Mouse (Mus musculus): Measurements from ENCODE around the gene Pard3b. TPM values are rescaled to one million over a fixed set of nuclear protein-coding genes. Genes with fewer than 3 reads are reported as not detected.

The Pard3b gene
- polyA plus RNA-seq, 1 experiment: 3.4 TPM

DNA sequence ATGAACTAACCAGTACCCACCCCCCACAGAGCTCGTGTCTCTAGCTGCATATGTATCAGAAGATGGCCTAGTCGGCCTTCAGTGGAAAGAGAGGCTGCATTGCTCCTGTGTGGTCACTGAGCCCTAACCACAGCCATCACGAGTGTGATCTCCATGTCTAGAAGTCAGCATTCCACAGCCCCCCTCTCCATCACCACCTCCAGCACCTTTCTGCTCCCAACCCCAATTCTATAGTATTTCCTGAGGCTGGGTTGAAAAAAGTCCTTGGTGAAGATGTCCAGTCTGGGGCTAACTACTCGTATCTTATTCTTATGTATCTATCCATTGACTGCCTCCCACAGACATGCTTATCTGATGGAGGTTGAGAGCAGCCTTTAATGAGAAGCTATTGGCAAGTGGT, 509.5 kb downstream of the Pard3b start:
- no peak overlapping the region for H3K27ac ChIP-seq (ENCODE audit: insufficient read depth, low read depth, low read length)
- H3K4me1 ChIP-seq (ENCODE audit: control insufficient read depth, insufficient read depth, low read length): no peaks in the 10 kb centered on the region
- H3K27me3 ChIP-seq (replicated peaks; ENCODE audit: control insufficient read depth, insufficient read depth, low read length): no peaks in the 10 kb centered on the region
- no peaks in the 10 kb centered on the region for H3K36me3 ChIP-seq (ENCODE audit: control insufficient read depth, insufficient read depth, low read length)
- H3K4me3 ChIP-seq (ENCODE audit: insufficient read depth, low read depth, low read length): no peak overlapping the region
- no peak for DNase-seq
- TF ChIP-seq POLR2A (IDR thresholded peaks at IDR 0.05; ENCODE audit: low read depth, low read length): no peak
- no peak for TF ChIP-seq CTCF (conservative IDR thresholded peaks at IDR 0.05; ENCODE audit: insufficient read depth, insufficient read length, low read depth, low read length)
- 87% methylated on average over 4 of the region's 4 CpGs for WGBS

DNA sequence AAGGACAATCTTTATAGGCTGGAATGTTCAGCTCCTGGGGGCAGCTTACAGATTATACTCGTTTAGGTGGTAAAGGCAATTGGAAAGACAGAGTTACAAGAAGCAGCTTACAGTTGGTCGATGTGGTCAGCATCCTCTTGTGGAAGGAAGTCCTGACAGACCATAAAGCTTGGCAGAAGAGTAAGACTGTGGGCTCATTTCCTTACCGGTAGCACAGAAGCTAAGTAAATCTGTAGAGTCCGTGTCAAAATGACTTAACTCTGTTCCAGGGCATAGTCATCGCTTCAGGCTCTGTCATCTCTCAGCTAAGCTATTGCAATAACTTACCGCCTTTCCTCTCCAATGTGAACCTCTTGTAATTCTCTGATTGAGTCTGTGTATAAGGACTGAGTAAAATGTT, 510.2 kb downstream of the Pard3b start:
- Histone ChIP-seq H3K4me3 (ENCODE audit: insufficient read depth, low read depth, low read length) (no peak overlapping the region), H3K27me3 (replicated peaks; ENCODE audit: control insufficient read depth, insufficient read depth, low read length) (no peaks in the 10 kb centered on the region), H3K4me1 (ENCODE audit: control insufficient read depth, insufficient read depth, low read length) (no peaks in the 10 kb centered on the region), H3K36me3 (ENCODE audit: control insufficient read depth, insufficient read depth, low read length) (no peaks in the 10 kb centered on the region), H3K27ac (ENCODE audit: insufficient read depth, low read depth, low read length) (no peak overlapping the region)
- no peak for DNase-seq
- TF ChIP-seq CTCF (conservative IDR thresholded peaks at IDR 0.05; ENCODE audit: insufficient read depth, insufficient read length, low read depth, low read length) (no peak), POLR2A (IDR thresholded peaks at IDR 0.05; ENCODE audit: low read depth, low read length) (no peak)
- WGBS: 72% methylated on average over 6 of the region's 6 CpGs

DNA sequence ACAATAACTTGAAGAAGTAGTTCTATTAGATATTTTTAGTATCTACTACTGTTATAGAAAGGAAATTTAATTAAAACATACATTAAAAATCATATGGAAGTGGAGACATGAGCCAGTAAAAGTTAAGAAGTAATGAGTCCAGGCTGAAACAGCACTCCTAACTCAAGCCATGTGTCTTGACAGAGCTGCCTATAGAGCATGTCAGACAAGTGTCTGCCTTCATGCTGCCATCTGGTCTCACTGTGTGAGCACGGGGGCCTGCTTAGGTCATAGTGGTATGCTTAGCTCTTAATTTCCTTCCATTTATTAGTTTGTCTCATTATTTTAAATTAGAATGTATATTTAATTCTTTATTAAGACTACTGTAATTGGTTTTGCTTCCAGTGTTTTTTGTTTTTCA, 517.3 kb downstream of the Pard3b start:
- Histone ChIP-seq H3K4me1 (ENCODE audit: control insufficient read depth, insufficient read depth, low read length) (0 out of 2 replicates have a peak, but pooled peaks cover 3% of the 10 kb centered on the region), H3K27me3 (replicated peaks; ENCODE audit: control insufficient read depth, insufficient read depth, low read length) (no peaks in the 10 kb centered on the region), H3K4me3 (ENCODE audit: insufficient read depth, low read depth, low read length) (no peak overlapping the region), H3K36me3 (ENCODE audit: control insufficient read depth, insufficient read depth, low read length) (no peaks in the 10 kb centered on the region), H3K27ac (ENCODE audit: insufficient read depth, low read depth, low read length) (no peak overlapping the region)
- DNase-seq: no peak
- no peak for TF ChIP-seq POLR2A (IDR thresholded peaks at IDR 0.05; ENCODE audit: low read depth, low read length)
- no peak for TF ChIP-seq CTCF (conservative IDR thresholded peaks at IDR 0.05; ENCODE audit: insufficient read depth, insufficient read length, low read depth, low read length)
- 85% methylated on average over 1 of the region's 1 CpGs for WGBS

DNA sequence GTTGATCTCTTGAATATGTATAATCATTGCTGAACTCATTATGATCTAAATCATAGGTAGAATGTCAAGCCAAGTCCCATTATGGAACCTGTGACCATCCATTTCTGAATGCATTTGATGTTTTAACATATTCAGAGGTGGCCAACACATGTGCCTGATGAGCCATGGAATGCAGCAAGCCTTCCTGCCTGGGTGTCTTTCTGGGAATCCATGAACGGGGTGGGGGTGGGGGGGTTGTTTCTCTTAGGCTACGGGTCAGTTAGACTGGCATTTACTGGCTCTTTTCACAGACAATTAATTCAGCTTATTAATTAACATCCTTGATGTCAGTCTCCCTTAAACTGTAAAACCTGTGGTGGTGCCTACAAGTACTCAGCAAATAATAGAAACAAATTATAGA, 521.0 kb downstream of the Pard3b start:
- WGBS: 33% methylated on average over 2 of the region's 2 CpGs
- peak; percentile 8 for DNase-seq
- Histone ChIP-seq H3K27me3 (replicated peaks; ENCODE audit: control insufficient read depth, insufficient read depth, low read length) (no peaks in the 10 kb centered on the region), H3K4me3 (ENCODE audit: insufficient read depth, low read depth, low read length) (no peak overlapping the region), H3K4me1 (ENCODE audit: control insufficient read depth, insufficient read depth, low read length) (0 out of 2 replicates have a peak, but pooled peaks cover 3% of the 10 kb centered on the region), H3K36me3 (ENCODE audit: control insufficient read depth, insufficient read depth, low read length) (no peaks in the 10 kb centered on the region; the same call in 1 of the 2 replicates), H3K27ac (ENCODE audit: insufficient read depth, low read depth, low read length) (no peak overlapping the region)
- no peak for TF ChIP-seq CTCF (conservative IDR thresholded peaks at IDR 0.05; ENCODE audit: insufficient read depth, insufficient read length, low read depth, low read length)

DNA sequence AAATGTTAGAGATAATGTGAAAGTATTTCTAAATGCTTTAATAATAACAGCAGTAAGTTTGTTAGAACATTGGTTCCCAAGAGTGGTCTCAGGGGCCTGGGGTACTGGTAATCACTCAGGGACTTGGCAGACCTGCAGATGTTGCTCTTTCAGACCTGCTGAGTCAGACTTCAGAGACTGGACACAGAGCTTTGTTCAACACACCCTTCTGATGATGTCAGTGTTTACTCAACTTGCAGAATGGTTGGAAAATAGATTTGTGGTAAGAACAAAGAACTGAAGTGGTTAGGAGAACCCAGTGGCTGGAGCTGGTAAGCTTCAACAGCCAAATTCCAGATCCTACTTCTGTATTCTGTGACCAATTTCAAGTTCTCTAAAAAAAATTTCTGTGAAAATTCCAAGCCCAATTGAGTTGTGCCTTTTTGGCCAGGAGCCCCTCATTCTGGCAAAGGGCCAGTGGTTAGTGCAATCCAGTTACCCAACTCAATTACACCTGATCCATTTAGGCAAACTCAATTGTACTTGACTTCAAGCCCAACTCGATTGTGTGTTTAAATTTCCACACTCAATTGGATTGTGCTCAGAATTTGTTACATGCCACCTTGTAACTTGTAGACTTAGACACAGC, 536.5 kb downstream of the Pard3b start:
- Histone ChIP-seq H3K27ac (ENCODE audit: insufficient read depth, low read depth, low read length) (no peak overlapping the region), H3K27me3 (replicated peaks; ENCODE audit: control insufficient read depth, insufficient read depth, low read length) (no peaks in the 10 kb centered on the region), H3K4me3 (ENCODE audit: insufficient read depth, low read depth, low read length) (no peak overlapping the region), H3K36me3 (ENCODE audit: control insufficient read depth, insufficient read depth, low read length) (no peaks in the 10 kb centered on the region), H3K4me1 (ENCODE audit: control insufficient read depth, insufficient read depth, low read length) (no peaks in the 10 kb centered on the region)
- 81% methylated on average over 1 of the region's 1 CpGs for WGBS
- TF ChIP-seq CTCF (conservative IDR thresholded peaks at IDR 0.05; ENCODE audit: insufficient read depth, insufficient read length, low read depth, low read length) (no peak), POLR2A (IDR thresholded peaks at IDR 0.05; ENCODE audit: low read depth, low read length) (no peak)
- DNase-seq: peak; percentile 5

DNA sequence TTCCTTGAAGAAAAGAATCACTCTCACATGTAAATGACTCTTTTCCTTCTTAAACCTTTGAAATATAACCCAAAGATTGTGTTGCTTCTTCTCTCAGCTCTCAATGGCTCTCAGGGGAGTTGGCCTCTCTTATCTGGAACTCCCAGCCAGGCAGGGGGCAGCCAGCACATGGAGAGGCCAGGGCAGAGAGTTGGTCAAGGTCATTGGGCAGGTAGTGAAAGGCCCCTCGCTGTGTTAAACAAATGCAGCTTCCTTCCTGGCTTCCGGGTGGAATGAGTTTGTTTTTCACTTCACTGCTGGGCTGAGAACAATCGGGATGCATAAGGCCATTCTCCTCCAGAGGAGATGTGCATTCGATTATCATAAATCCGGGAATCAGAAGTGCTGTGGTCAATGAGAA, 543.0 kb downstream of the Pard3b start:
- no peak overlapping the region for H3K4me3 ChIP-seq (ENCODE audit: insufficient read depth, low read depth, low read length)
- WGBS: 34% methylated on average over 5 of the region's 5 CpGs
- DNase-seq: peak; percentile 4
- no peak for TF ChIP-seq CTCF (conservative IDR thresholded peaks at IDR 0.05; ENCODE audit: insufficient read depth, insufficient read length, low read depth, low read length)
- TF ChIP-seq POLR2A (IDR thresholded peaks at IDR 0.05; ENCODE audit: low read depth, low read length): no peak
- no peaks in the 10 kb centered on the region for H3K4me1 ChIP-seq (ENCODE audit: control insufficient read depth, insufficient read depth, low read length)
- no peaks in the 10 kb centered on the region for H3K36me3 ChIP-seq (ENCODE audit: control insufficient read depth, insufficient read depth, low read length)
- no peak overlapping the region for H3K27ac ChIP-seq (ENCODE audit: insufficient read depth, low read depth, low read length)
- no peaks in the 10 kb centered on the region for H3K27me3 ChIP-seq (replicated peaks; ENCODE audit: control insufficient read depth, insufficient read depth, low read length)

DNA sequence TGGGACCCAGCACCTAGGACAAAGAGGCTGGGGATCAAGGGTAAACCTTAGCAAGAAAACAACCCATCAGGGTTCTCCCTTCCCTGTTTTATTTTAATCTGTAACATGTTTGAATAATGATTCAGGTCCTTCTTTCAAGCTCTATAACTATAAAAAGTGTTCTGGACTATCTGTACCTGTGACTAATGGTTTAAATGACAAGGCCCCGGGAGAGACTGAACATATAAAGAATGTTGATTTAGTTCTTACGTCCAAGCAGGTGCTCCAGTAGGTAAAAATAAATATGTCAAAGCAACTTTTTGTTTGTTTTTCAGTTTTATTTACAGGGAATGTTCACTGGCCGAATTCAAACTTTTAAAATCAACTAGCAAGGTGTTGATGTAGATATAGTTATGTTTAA, 544.0 kb downstream of the Pard3b start:
- no peaks in the 10 kb centered on the region for H3K4me1 ChIP-seq (ENCODE audit: control insufficient read depth, insufficient read depth, low read length)
- no peaks in the 10 kb centered on the region for H3K36me3 ChIP-seq (ENCODE audit: control insufficient read depth, insufficient read depth, low read length)
- 79% methylated on average over 3 of the region's 3 CpGs for WGBS
- DNase-seq: no peak
- H3K4me3 ChIP-seq (ENCODE audit: insufficient read depth, low read depth, low read length): no peak overlapping the region
- no peaks in the 10 kb centered on the region for H3K27me3 ChIP-seq (replicated peaks; ENCODE audit: control insufficient read depth, insufficient read depth, low read length)
- TF ChIP-seq POLR2A (IDR thresholded peaks at IDR 0.05; ENCODE audit: low read depth, low read length) (no peak), CTCF (conservative IDR thresholded peaks at IDR 0.05; ENCODE audit: insufficient read depth, insufficient read length, low read depth, low read length) (no peak)
- H3K27ac ChIP-seq (ENCODE audit: insufficient read depth, low read depth, low read length): no peak overlapping the region

Measured in kidney, adult 2 months (tissue).